Mouse (Mus musculus) cerebellum, adult 8-10 months (tissue): Measurements from ENCODE around the gene Lrr1.

Experiments used
- DNase-seq: peaks from one replicate; pipeline ENCODE4 v3.0.0; 2022

Lrr1 gene

GRCm38 (mm10) chr12:69204052-69204833, 35.6 kb downstream of the Lrr1 start, which contains the start of gene Gm49384:
Gene Gm49384, minus strand, starts transcription at chr12:69204267.
- no peak for DNase-seq

GRCm38 (mm10) chr12:69207396-69207795, 38.8 kb downstream of the Lrr1 start:
- no peak for DNase-seq

GRCm38 (mm10) chr12:69207926-69208325, 39.3 kb downstream of the Lrr1 start:
- no peak for DNase-seq

GRCm38 (mm10) chr12:69208520-69208919, 39.9 kb downstream of the Lrr1 start:
- DNase-seq = no peak

GRCm38 (mm10) chr12:69210056-69210979, 41.7 kb downstream of the Lrr1 start:
- no peak for DNase-seq

- DNase-seq = no peak
These were observed 42.4 kb downstream of the Lrr1 start for GRCm38 (mm10) chr12:69211057-69211456.

GRCm38 (mm10) chr12:69213186-69213777, 44.7 kb downstream of the Lrr1 start:
- DNase-seq = no peak

- no peak for DNase-seq
These were observed 45.8 kb downstream of the Lrr1 start for GRCm38 (mm10) chr12:69214393-69214792.

GRCm38 (mm10) chr12:69215000-69215785, 46.6 kb downstream of the Lrr1 start:
- DNase-seq = no peak

GRCm38 (mm10) chr12:69216587-69216986, 48.0 kb downstream of the Lrr1 start:
- DNase-seq = no peak

GRCm38 (mm10) chr12:69220613-69221277, 52.1 kb downstream of the Lrr1 start:
- DNase-seq = no peak

GRCm38 (mm10) chr12:69227776-69228466, 59.3 kb downstream of the Lrr1 start, which contains the start of gene Pole2:
Gene Pole2, minus strand, starts transcription at chr12:69228195.
- peak; percentile 81 for DNase-seq
